ENCODE assay signal across 8 mouse cellular contexts in genomic region chr4:128734721-128735671, GRCm38 (mm10). TPM values are rescaled to one million over a fixed set of nuclear protein-coding genes. Genes with fewer than 3 reads are reported as not detected.
DNase-seq lines count a peak whose midpoint lies in the region; ATAC-seq and TF ChIP-seq lines count a peak whose summit lies in the region.

No protein-coding gene starts in this region.

- peak overlapping the region; percentile 44 for H3K4me2 ChIP-seq in lung, embryonic 14.5 days
- H3K4me2 ChIP-seq in forebrain, embryonic 12.5 days: peak overlapping the region; percentile 50
- H3K4me2 ChIP-seq in intestine, embryonic 16.5 days (ENCODE audit: low read depth, low read length): no peak overlapping the region

- H3K36me3 ChIP-seq in lung, embryonic 14.5 days (ENCODE audit: insufficient read depth): peaks cover 45% of the 10 kb centered on the region
- H3K36me3 ChIP-seq in forebrain, embryonic 12.5 days (replicated peaks): peaks cover 24% of the 10 kb centered on the region
- H3K36me3 ChIP-seq in intestine, embryonic 16.5 days (ENCODE audit: control insufficient read depth, insufficient read depth, low read length): no peaks in the 10 kb centered on the region
- H3K36me3 ChIP-seq in macrophage (ENCODE audit: inconsistent target): peaks cover 8% of the 10 kb centered on the region; the same call in 1 of the 2 replicates

- no peak overlapping the region for H3K4me3 ChIP-seq in lung, embryonic 14.5 days (ENCODE audit: low read depth, low read length)
- H3K4me3 ChIP-seq in forebrain, embryonic 12.5 days (replicated peaks): no peak overlapping the region
- H3K4me3 ChIP-seq in intestine, embryonic 16.5 days (ENCODE audit: low read length): no peak overlapping the region
- no peak overlapping the region for H3K4me3 ChIP-seq in macrophage (ENCODE audit: inconsistent target)

- no peak overlapping the region; the same call in 1 of the 2 replicates for H3K9ac ChIP-seq in lung, embryonic 14.5 days
- H3K9ac ChIP-seq in forebrain, embryonic 12.5 days: peak overlapping the region; percentile 38
- no peak overlapping the region for H3K9ac ChIP-seq in intestine, embryonic 16.5 days (ENCODE audit: low read depth, low read length)

- TF ChIP-seq CTCF in lung, embryonic 14.5 days (IDR thresholded peaks at IDR 0.05; ENCODE audit: low read depth): no peak

- H3K79me2 ChIP-seq in macrophage (ENCODE audit: inconsistent target): peaks cover 99% of the 10 kb centered on the region

- H3K27me3 ChIP-seq in lung, embryonic 14.5 days (ENCODE audit: insufficient read depth, low read length): no peaks in the 10 kb centered on the region
- no peaks in the 10 kb centered on the region for H3K27me3 ChIP-seq in forebrain, embryonic 12.5 days
- H3K27me3 ChIP-seq in intestine, embryonic 16.5 days (replicated peaks; ENCODE audit: control insufficient read depth, insufficient read depth, low read length): no peaks in the 10 kb centered on the region

- peaks cover 60% of the 10 kb centered on the region for H3K4me1 ChIP-seq in lung, embryonic 14.5 days (ENCODE audit: insufficient read depth)
- peaks cover 81% of the 10 kb centered on the region for H3K4me1 ChIP-seq in forebrain, embryonic 12.5 days
- peaks cover 63% of the 10 kb centered on the region for H3K4me1 ChIP-seq in intestine, embryonic 16.5 days (ENCODE audit: control insufficient read depth, insufficient read depth, low read length)

- no peaks in the 10 kb centered on the region for H3K9me3 ChIP-seq in lung, embryonic 14.5 days (ENCODE audit: low read depth, low read length)
- no peaks in the 10 kb centered on the region for H3K9me3 ChIP-seq in forebrain, embryonic 12.5 days
- no peaks in the 10 kb centered on the region for H3K9me3 ChIP-seq in intestine, embryonic 16.5 days (ENCODE audit: control insufficient read depth, low read length)

- DNase-seq in lung, embryonic 14.5 days: peak; percentile 44
- DNase-seq in lung, postnatal 14 days: no peak
- peak; percentile 44 to 69 for DNase-seq in thymus, adult 18-20 months
- DNase-seq in left cerebral cortex, postnatal 10 days (ENCODE audit: extremely low spot score in 1 of 2, low spot score in 2 of 2): no peak
- DNase-seq in gastrocnemius, adult 8-10 months (ENCODE audit: low spot score in 2 of 2): no peak

- intact Hi-C loops in left cerebral cortex, postnatal 10 days (cut with DNase I): no loop called here

- ATAC-seq in lung, embryonic 14.5 days (ENCODE audit: insufficient read depth): peak; percentile 4; the same call in 1 of the 2 replicates
- ATAC-seq in forebrain, embryonic 12.5 days (ENCODE audit: low FRiP score): no peak
- peak; percentile 24; the same call in 1 of the 2 replicates for ATAC-seq in intestine, embryonic 16.5 days

- 50% methylated on average over 18 of the region's 18 CpGs for WGBS in lung, embryonic 14.5 days
- WGBS in forebrain, embryonic 12.5 days: 69% methylated on average over 18 of the region's 18 CpGs
- 71% methylated on average over 18 of the region's 18 CpGs for WGBS in intestine, embryonic 16.5 days
- WGBS in macrophage (ENCODE audit: missing documents): 77% methylated on average over 18 of the region's 18 CpGs

- peak overlapping the region; percentile 76 for H3K27ac ChIP-seq in lung, embryonic 14.5 days (ENCODE audit: low read depth)
- peak overlapping the region; percentile 96 for H3K27ac ChIP-seq in forebrain, embryonic 12.5 days
- H3K27ac ChIP-seq in intestine, embryonic 16.5 days (ENCODE audit: low read length): 0 out of 2 replicates have a peak overlapping the region, but pooled peaks have one; percentile 30
- H3K27ac ChIP-seq in macrophage: peak overlapping the region; percentile 68

RNA-seq across cellular contexts. Expression of gene A3galt2, which starts 20.2 kb away (rescaled TPM):
- 0.17 and 0.30 TPM in 2 replicates for polyA plus RNA-seq in lung, embryonic 14.5 days (2014; fragmentation: Nextera tagmentation; extraction: Ambion mirVana)
- polyA plus RNA-seq in forebrain, embryonic 12.5 days (2016; fragmentation: Nextera tagmentation; extraction: Ambion mirVana): 0.38 and 0.57 TPM in 2 replicates
- polyA plus RNA-seq in intestine, embryonic 16.5 days (2015; fragmentation: Nextera tagmentation; extraction: Ambion mirVana): 0.07 and 0.09 TPM in 2 replicates
- 1 to 10 TPM in 8 of 26 experiments, under 1 TPM in 16, not detected in 2; 0.29 to 4.8 (median 0.82) TPM for total RNA-seq in macrophage (2018; cell fraction: chromatin; rRNA removed)
- total RNA-seq in macrophage (2018; cell fraction: cytosol; rRNA removed): under 1 TPM in 7 of 26 experiments, not detected in 19; 0.03 to 0.08 (median 0.06) TPM
- total RNA-seq in macrophage (2018; cell fraction: nucleus; rRNA removed): 1 to 10 TPM in 10 of 26 experiments, under 1 TPM in 15, not detected in 1; 0.15 to 7.2 (median 0.74) TPM
- polyA plus RNA-seq in macrophage (2018): not detected in 3 replicates
- total RNA-seq in left cerebral cortex, postnatal 10 days (2021): under 1 TPM; 0.45 to 0.47 TPM
- total RNA-seq in gastrocnemius, adult 8-10 months (2022): not detected

Comparison
In these comparisons a context has a peak if more than half of its experiments do, and no peak if none do; other contexts are left out.
1. DNase-seq: peak in lung, embryonic 14.5 days (single experiment) and thymus, adult 18-20 months (2 of 2); none in lung, postnatal 14 days (single experiment), left cerebral cortex, postnatal 10 days (0 of 2) and gastrocnemius, adult 8-10 months (0 of 2).
2. H3K27ac ChIP-seq: peak in every context shown above with its lines; median percentile 96 in forebrain, embryonic 12.5 days; 76 in lung, embryonic 14.5 days; 68 in macrophage; 30 in intestine, embryonic 16.5 days.